Mouse (Mus musculus) small intestine, adult 2 months (tissue): ENCODE measurements around the gene Ndufaf8. TPM values are rescaled to one million over a fixed set of nuclear protein-coding genes. Genes with fewer than 3 reads are reported as not detected.

ENCODE experiments used
- H3K27ac ChIP-seq: fragments of 200-500 bp; 2 replicates; pipeline ENCODE4 v1.5.1; 2012; ENCODE audit warnings: low read depth, low read length, control low read depth, inconsistent platforms; ENCODE audit not compliant: insufficient read depth
- H3K27me3 ChIP-seq: fragments of 200-500 bp; 2 replicates; pipeline ENCODE4 v1.6.1; 2012; ENCODE audit warnings: mild to moderate bottlenecking, moderate library complexity, low read length, inconsistent platforms; ENCODE audit not compliant: control insufficient read depth, insufficient read depth
- H3K36me3 ChIP-seq: fragments of 200-500 bp; 2 replicates; pipeline ENCODE4 v1.6.1; 2012; ENCODE audit warnings: mild to moderate bottlenecking, low read length, control low read depth, inconsistent platforms; ENCODE audit not compliant: control insufficient read depth, insufficient read depth
- H3K4me1 ChIP-seq: fragments of 200-500 bp; 2 replicates; pipeline ENCODE4 v1.6.1; 2012; ENCODE audit warnings: low read length, inconsistent platforms, mixed read lengths; ENCODE audit not compliant: control insufficient read depth, insufficient read depth, insufficient read length
- H3K4me3 ChIP-seq: fragments of 200-500 bp; 2 replicates; pipeline ENCODE4 v1.5.1; 2012; ENCODE audit warnings: low read depth, mild to moderate bottlenecking, control low read depth, inconsistent platforms, low read length, moderate library complexity
- CTCF ChIP-seq: fragments of 200-500 bp; IDR thresholded peaks from 2 replicates; pipeline ENCODE4 v1.5.1; 2012; ENCODE audit warnings: low read depth, mild to moderate bottlenecking, control low read depth, inconsistent platforms, low read length, moderate library complexity, mixed read lengths; ENCODE audit not compliant: insufficient replicate concordance, insufficient read length; ENCODE audit errors: extremely low read depth
- POLR2A ChIP-seq: fragments of 200-500 bp; IDR thresholded peaks from 2 replicates; pipeline ENCODE4 v1.6.1; 2012; ENCODE audit warnings: low read depth, mild to moderate bottlenecking, control low read depth, inconsistent platforms, low read length, moderate library complexity
- WGBS: fragments of 180-500 bp; shearing (Covaris S2); methylation state at CpG from one replicate; pipeline ENCODE4 v1.1.7; 2018; 5-methylcytosine and 5-hydroxymethylcytosine counted together
- polyA plus RNA-seq: library from polyadenylated mRNA; depleted of rRNA; stranded (reverse); fragments of >200 nt; gene quantifications from 2 replicates; pipeline ENCODE4 v1.2.3, GENCODE M21; 2012

The Ndufaf8 gene
- polyA plus RNA-seq, 1 experiment, result 74.1 TPM

DNA sequence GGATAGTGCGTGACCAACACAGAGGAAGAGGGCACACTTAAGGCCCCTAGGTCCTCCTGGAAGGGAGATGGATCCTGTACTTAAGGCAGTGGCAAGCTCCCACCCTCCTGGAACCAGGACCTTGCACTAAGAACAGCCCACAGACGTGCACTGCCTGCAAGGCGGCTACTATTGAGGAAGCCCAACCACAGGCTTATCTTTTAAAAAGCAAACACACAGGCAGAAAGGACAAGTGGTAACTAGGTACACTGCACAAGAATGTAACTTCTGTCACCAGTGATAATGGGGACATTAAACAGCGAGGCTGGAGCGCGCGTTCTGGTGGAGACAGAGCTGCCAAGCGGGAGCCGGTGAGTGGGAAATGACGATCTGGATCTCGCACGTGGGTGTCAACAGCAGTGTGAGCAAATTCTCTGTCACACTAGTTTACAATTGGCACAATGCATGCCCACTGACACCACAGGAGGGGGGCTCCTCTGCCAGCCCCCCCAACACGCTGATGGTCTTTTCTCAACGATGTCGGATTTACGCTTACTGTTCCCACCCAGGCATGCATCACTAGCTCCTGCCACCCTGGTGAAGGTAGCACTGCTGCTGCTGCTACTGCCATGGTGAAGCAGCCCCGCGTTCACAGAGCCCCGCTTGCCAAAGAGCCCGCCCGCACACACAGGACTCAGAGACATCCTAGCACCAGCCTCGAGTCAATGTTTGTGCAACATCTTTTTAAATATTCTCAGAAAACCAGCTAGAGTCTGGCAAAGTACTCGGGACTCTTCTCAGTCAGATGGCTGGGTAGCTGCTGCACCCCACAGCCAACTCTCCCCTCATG lies 38.3 kb downstream of the Ndufaf8 start:
- 45% methylated on average over 23 of the region's 23 CpGs for WGBS
- Histone ChIP-seq H3K4me1 (peaks cover 32% of the 10 kb centered on the region), H3K36me3 (peaks cover 25% of the 10 kb centered on the region), H3K4me3 (no peak overlapping the region), H3K27me3 (no peaks in the 10 kb centered on the region), H3K27ac (no peak overlapping the region)
- TF ChIP-seq CTCF (no peak), POLR2A (no peak)

GRCm38 (mm10) chr11:120137625-120138004 lies 38.9 kb downstream of the Ndufaf8 start:
- H3K4me1 ChIP-seq, result peaks cover 32% of the 10 kb centered on the region
- peaks cover 21% of the 10 kb centered on the region for H3K36me3 ChIP-seq
- no peaks in the 10 kb centered on the region for H3K27me3 ChIP-seq
- no peak overlapping the region for H3K27ac ChIP-seq
- WGBS, result 57% methylated on average over 5 of the region's 5 CpGs
- TF ChIP-seq CTCF, result no peak
- TF ChIP-seq POLR2A, result no peak
- no peak overlapping the region for H3K4me3 ChIP-seq

DNA sequence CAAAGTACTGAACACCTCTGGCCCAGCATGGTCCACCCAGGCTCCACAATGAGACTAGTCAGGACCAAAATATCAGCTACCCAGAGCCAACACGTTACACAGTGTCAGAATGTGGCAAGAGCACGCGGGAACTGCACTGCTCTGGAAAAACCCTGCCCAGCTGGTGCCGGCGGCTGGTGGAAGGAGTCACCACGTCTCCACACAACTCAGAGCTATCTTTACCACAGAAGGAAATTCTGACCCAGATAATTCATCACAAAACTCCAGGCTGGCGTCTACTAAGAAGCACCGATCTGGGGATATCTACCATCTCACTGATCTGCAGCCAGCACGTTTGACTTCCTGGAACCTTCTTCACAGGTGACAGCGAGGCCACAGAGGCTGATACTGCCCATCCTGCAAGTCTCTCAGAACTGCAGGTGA lies 40.6 kb downstream of the Ndufaf8 start:
- Histone ChIP-seq H3K27me3 (no peaks in the 10 kb centered on the region), H3K27ac (no peak overlapping the region), H3K4me1 (peaks cover 36% of the 10 kb centered on the region), H3K4me3 (no peak overlapping the region), H3K36me3 (peaks cover 18% of the 10 kb centered on the region)
- 85% methylated on average over 10 of the region's 10 CpGs for WGBS
- TF ChIP-seq POLR2A, result no peak
- TF ChIP-seq CTCF, result no peak

- WGBS, result 82% methylated on average over 6 of the region's 6 CpGs
- TF ChIP-seq CTCF, result no peak
- no peak for TF ChIP-seq POLR2A
- Histone ChIP-seq H3K27ac (no peak overlapping the region), H3K27me3 (no peaks in the 10 kb centered on the region), H3K4me3 (no peak overlapping the region), H3K36me3 (peaks cover 12% of the 10 kb centered on the region), H3K4me1 (peaks cover 27% of the 10 kb centered on the region)
Observed at GRCm38 (mm10) chr11:120140255-120140654, 41.5 kb downstream of the Ndufaf8 start.

DNA sequence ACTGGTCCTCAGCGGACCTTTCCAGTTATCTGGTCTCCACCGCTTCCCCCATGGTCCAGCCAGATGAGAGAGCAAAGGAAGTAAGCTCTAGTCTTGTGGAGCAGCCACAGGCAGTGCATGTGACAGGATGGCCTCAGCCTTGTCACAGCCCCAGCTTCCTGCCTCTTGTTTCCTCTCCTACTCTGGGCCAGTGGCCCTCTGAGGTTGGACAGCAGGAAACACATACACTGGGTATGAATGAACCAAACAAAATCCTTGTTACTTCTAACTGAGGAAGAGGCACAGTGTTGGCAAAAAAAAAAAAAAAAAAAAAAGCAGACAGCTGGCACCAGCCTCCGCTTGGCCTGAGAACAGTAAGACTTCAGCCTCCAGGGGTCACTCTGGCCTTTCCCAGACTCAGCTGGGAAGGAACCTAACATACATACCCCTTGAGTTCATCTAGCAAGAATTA lies 43.9 kb downstream of the Ndufaf8 start:
- peaks cover 15% of the 10 kb centered on the region for H3K36me3 ChIP-seq
- no peaks in the 10 kb centered on the region for H3K27me3 ChIP-seq
- H3K27ac ChIP-seq, result peak overlapping the region; percentile 33
- WGBS, result 74% methylated on average over 3 of the region's 3 CpGs
- TF ChIP-seq CTCF, result peak; percentile 20; the same call in 1 of the 2 replicates
- no peak for TF ChIP-seq POLR2A
- H3K4me1 ChIP-seq, result peaks cover 6% of the 10 kb centered on the region
- H3K4me3 ChIP-seq, result no peak overlapping the region

GRCm38 (mm10) chr11:120143708-120144497 lies 45.2 kb downstream of the Ndufaf8 start:
- H3K4me1 ChIP-seq, result peaks cover 6% of the 10 kb centered on the region
- 80% methylated on average over 13 of the region's 13 CpGs for WGBS
- no peak overlapping the region for H3K4me3 ChIP-seq
- peaks cover 10% of the 10 kb centered on the region for H3K36me3 ChIP-seq
- H3K27me3 ChIP-seq, result no peaks in the 10 kb centered on the region
- TF ChIP-seq POLR2A, result no peak
- TF ChIP-seq CTCF, result no peak
- H3K27ac ChIP-seq, result no peak overlapping the region
